Comparison of ENCODE assay signal across 10 mouse cellular contexts in genomic region chr5:104039154-104039932, GRCm38 (mm10). TPM values are rescaled to one million over a fixed set of nuclear protein-coding genes. Genes with fewer than 3 reads are reported as not detected.
A peak's percentile ranks its signal among the peaks of the same experiment; 100 is the strongest.
DNase-seq lines count a peak whose midpoint lies in the region; ATAC-seq and TF ChIP-seq lines count a peak whose summit lies in the region.
"Had no signal": no experiment of that assay in that cellular context is flagged by ENCODE, and none has a peak within 500 bp of the region (broad histone marks: within the 10 kb centered on the region; RNA-seq: fewer than 3 reads in every experiment).

No protein-coding gene starts in this region.

- TF ChIP-seq CTCF in layer of hippocampus, adult 2 months (conservative IDR thresholded peaks at IDR 0.05): peak; percentile 81
- TF ChIP-seq CTCF in cortical plate, adult 2 months (IDR thresholded peaks at IDR 0.05; ENCODE audit: extremely low read depth, insufficient read depth, low read length): peak; percentile 92
- peak; percentile 86 for TF ChIP-seq CTCF in intestine, postnatal 0 days (IDR thresholded peaks at IDR 0.05; ENCODE audit: low read depth)

- ATAC-seq in intestine, postnatal 0 days: peak; percentile 35

- H3K4me3 ChIP-seq in layer of hippocampus, adult 2 months: no peak overlapping the region
- no peak overlapping the region for H3K4me3 ChIP-seq in cortical plate, adult 2 months (ENCODE audit: insufficient read depth, low read length)
- H3K4me3 ChIP-seq in intestine, postnatal 0 days (ENCODE audit: low read depth, low read length): no peak overlapping the region
- H3K4me3 ChIP-seq: embryonic facial prominence, embryonic 12.5 days; liver, embryonic 15.5 days had no signal

- H3K9me3 ChIP-seq in intestine, postnatal 0 days (ENCODE audit: control insufficient read depth): no peaks in the 10 kb centered on the region
- H3K9me3 ChIP-seq: embryonic facial prominence, embryonic 12.5 days; liver, embryonic 15.5 days had no signal

- H3K4me2 ChIP-seq in intestine, postnatal 0 days (replicated peaks; ENCODE audit: low read depth): peak overlapping the region; percentile 21
- H3K4me2 ChIP-seq: embryonic facial prominence, embryonic 12.5 days; liver, embryonic 15.5 days had no signal

- no peak for TF ChIP-seq POLR2A in cortical plate, adult 2 months (IDR thresholded peaks at IDR 0.05; ENCODE audit: extremely low read depth, insufficient read depth, low read length)

- no peak overlapping the region for H3K27ac ChIP-seq in layer of hippocampus, adult 2 months
- no peak overlapping the region for H3K27ac ChIP-seq in cortical plate, adult 2 months (ENCODE audit: insufficient read depth, low read length)
- no peak overlapping the region for H3K27ac ChIP-seq in intestine, postnatal 0 days (ENCODE audit: low read depth, low read length)
- H3K27ac ChIP-seq: embryonic facial prominence, embryonic 12.5 days; liver, embryonic 15.5 days had no signal

- H3K36me3 ChIP-seq in intestine, postnatal 0 days (ENCODE audit: control insufficient read depth, insufficient read depth): no peaks in the 10 kb centered on the region
- H3K36me3 ChIP-seq: embryonic facial prominence, embryonic 12.5 days; liver, embryonic 15.5 days had no signal

- DNase-seq in layer of hippocampus, adult 2 months (ENCODE audit: low spot score in 2 of 2): peak; percentile 31 to 53
- no peak for DNase-seq in layer of hippocampus, adult 9-10 months (ENCODE audit: low spot score)
- peak; percentile 71 for DNase-seq in R1 (ENCODE audit: low read depth, low spot score)
- peak; percentile 73 for DNase-seq in lung, postnatal 10 days
- peak; percentile 61 for DNase-seq in thymus, postnatal 25 days
- DNase-seq in B cell, adult 2 months: no peak

- H3K4me1 ChIP-seq in cortical plate, adult 2 months (ENCODE audit: control insufficient read depth, insufficient read depth, low read length): peaks cover 3% of the 10 kb centered on the region; the same call in 1 of the 2 replicates
- peaks cover 3% of the 10 kb centered on the region; the same call in 1 of the 2 replicates for H3K4me1 ChIP-seq in intestine, postnatal 0 days (replicated peaks; ENCODE audit: control insufficient read depth, insufficient read depth, low read length)
- H3K4me1 ChIP-seq: embryonic facial prominence, embryonic 12.5 days had no signal

- H3K9ac ChIP-seq in intestine, postnatal 0 days (ENCODE audit: low read depth, low read length): no peak overlapping the region
- H3K9ac ChIP-seq: embryonic facial prominence, embryonic 12.5 days; liver, embryonic 15.5 days had no signal

- WGBS in intestine, postnatal 0 days: 34% methylated on average over 6 of the region's 6 CpGs

- H3K27me3 ChIP-seq in intestine, postnatal 0 days (replicated peaks; ENCODE audit: control insufficient read depth, insufficient read depth, low read length): no peaks in the 10 kb centered on the region
- H3K27me3 ChIP-seq: embryonic facial prominence, embryonic 12.5 days; liver, embryonic 15.5 days had no signal

RNA-seq across cellular contexts. Expression of gene Nudt9, which starts 6.8 kb away (rescaled TPM):
- 10 to 100 TPM; 66.4 to 71.5 TPM for total RNA-seq in layer of hippocampus, adult 2 months (2021)
- polyA plus RNA-seq in cortical plate, adult 2 months (2012; rRNA removed): 75.7 and 82.3 TPM in 2 replicates
- 81.1 and 82.0 TPM in 2 replicates for polyA plus RNA-seq in intestine, postnatal 0 days (2015; fragmentation: Nextera tagmentation; extraction: Ambion mirVana)

RNA-seq across cellular contexts. Expression of gene Hsd17b11, which starts 17.6 kb away (rescaled TPM):
- total RNA-seq in layer of hippocampus, adult 2 months (2021): 10 to 100 TPM; 48.0 to 53.9 TPM
- polyA plus RNA-seq in cortical plate, adult 2 months (2012; rRNA removed): 38.1 and 41.4 TPM in 2 replicates
- polyA plus RNA-seq in intestine, postnatal 0 days (2015; fragmentation: Nextera tagmentation; extraction: Ambion mirVana): 48.7 and 55.3 TPM in 2 replicates

RNA-seq across cellular contexts. Expression of gene Gm17660, which starts 38.1 kb away (rescaled TPM):
- not detected for total RNA-seq in layer of hippocampus, adult 2 months (2021)
- 0.25 TPM in 1 of 2 replicates, not detected in the other for polyA plus RNA-seq in cortical plate, adult 2 months (2012; rRNA removed)
- polyA plus RNA-seq in intestine, postnatal 0 days (2015; fragmentation: Nextera tagmentation; extraction: Ambion mirVana): 1.1 and 1.5 TPM in 2 replicates
- polyA plus RNA-seq: embryonic facial prominence, embryonic 12.5 days; liver, embryonic 15.5 days had no signal

Comparison
In these comparisons a context has a peak if more than half of its experiments do, and no peak if none do; other contexts are left out.
1. DNase-seq: peak in layer of hippocampus, adult 2 months (2 of 2), R1 (single experiment), lung, postnatal 10 days (single experiment) and thymus, postnatal 25 days (single experiment); none in layer of hippocampus, adult 9-10 months (single experiment) and B cell, adult 2 months (0 of 2).
2. Peak in every context shown above with its lines, with median percentiles within 50 percentile points of each other: CTCF ChIP-seq.